Mouse (Mus musculus): ENCODE measurements around the gene Slc37a1.

GRCm38 (mm10) chr17:31385671-31386665 is 99.4 kb downstream of the Slc37a1 start, which contains the start of gene Pde9a:
- TF ChIP-seq CTCF (IDR thresholded peaks at IDR 0.05; ENCODE audit: control insufficient read depth, insufficient read depth, insufficient replicate concordance, low read depth, low read length) (no peak), POLR2A (IDR thresholded peaks at IDR 0.05; ENCODE audit: control insufficient read depth, low read depth, low read length) (no peak)

Measured in testis, adult 2 months (tissue).